Mouse (Mus musculus): Measurements from ENCODE around the gene Rab3d.
"Not testable (repeated sequence)": the region's sequence is repeated elsewhere in the genome, so short reads cannot be mapped to it uniquely, and the experiment has no call there.

The Rab3d gene

DNA sequence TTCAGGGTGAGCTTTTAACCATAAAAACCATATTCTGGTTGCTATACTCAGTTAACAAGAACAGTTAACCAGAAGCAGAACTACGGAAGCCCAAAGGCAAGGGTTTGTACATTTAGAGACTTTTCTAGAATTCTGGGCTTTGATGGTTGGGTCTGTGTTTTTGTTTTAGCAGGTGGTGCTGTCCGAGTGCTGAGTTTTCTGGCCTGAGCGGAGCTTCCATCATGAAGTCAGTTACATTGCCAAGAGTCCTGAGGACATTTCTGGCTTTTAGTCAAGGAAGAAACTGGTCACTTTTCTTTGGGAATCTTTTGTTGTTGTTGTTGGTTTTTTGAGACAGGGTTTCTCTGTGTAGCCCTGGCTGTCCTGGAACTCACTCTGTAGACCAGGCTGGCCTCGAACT is 14.0 kb downstream of the Rab3d start:
- DNase-seq (ENCODE audit: low spot score): no peak

DNA sequence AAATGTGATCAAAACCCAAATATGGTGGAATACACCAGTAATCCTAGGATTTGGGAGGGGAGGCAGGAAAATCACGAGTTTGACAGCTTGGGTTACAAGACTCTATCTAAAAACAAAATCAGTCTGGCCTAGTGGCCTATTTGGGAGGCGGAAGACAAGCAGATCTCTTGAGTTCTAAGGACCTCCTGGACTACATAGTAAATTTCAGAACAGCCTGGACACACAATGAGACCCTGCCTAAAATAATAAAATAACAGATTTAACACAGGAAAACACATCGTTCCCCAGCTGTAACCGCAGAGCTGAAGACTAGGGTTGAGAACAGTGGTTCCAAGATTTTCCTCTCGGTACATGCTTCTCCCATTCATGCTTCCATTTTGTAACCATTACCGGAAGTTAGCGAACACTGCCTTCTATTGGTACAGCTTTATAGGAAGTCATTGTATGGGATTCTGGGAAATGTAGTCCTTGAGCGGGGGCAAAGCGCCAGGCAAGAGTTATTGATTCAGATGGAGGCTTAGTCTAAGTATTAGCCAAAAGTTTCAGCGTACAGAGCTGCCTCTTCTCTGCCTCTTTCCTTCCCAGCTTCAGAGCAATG is 16.7 kb downstream of the Rab3d start:
- peak; percentile 73 for DNase-seq (ENCODE audit: low spot score)

DNA sequence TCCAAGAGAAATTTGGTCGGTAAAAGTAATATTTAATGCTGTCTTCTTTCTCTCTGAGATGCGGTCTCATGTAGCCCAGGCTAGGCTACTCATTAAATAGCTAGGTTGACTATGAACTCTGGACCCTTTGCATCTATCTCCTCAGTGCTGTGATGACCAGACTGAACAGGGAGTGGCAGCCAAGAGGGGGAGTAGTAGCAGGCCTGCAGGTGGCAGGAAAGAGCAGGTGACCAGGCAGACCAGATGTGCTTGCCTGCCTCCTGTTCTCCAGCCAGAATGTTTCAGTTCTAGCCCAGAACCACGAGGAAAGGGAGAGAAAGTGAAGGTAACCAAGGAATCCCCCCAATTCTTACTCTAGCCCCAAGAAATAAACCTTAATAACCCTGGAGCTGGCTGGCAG is 28.8 kb downstream of the Rab3d start:
- DNase-seq (ENCODE audit: low spot score): no peak

DNA sequence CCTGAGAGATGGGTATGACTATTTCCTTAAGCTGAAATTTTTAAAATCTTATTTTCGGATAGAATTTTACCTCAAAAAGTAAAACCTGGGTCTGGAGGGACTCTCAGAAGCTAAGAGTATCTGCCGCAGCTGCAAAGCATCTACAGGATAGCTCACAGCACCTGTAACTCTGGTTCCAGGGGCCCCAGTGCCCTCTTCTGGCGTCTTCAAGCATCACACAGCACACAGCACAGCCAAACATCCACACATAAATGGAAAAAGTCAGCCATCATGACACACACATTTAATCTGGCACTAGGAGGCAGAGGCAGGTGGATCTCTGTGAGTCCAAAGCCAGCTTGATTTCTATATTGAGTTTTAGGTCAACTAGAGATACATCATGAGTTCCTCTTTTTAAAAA is 41.4 kb downstream of the Rab3d start:
- no peak for DNase-seq (ENCODE audit: low spot score)

DNA sequence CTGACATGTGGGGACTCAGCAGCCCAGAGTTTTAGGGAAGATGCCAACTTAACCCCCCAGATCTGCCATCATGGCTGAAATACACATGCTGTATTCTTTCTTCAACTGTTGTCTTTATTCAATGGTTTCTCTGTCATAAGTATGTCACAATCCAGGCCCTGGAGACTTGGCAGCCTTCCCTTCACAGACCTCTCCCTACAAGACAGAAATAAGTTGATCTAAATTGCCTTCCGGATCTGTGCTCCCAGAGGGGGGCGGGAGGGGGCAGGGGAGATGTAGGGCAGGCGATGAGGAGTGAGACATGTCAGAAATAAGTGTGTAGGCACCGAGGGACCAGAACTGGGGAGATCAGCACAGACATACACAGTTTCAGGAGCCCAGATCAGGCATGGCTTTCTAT is 45.8 kb downstream of the Rab3d start:
- DNase-seq (ENCODE audit: low spot score): no peak

DNA sequence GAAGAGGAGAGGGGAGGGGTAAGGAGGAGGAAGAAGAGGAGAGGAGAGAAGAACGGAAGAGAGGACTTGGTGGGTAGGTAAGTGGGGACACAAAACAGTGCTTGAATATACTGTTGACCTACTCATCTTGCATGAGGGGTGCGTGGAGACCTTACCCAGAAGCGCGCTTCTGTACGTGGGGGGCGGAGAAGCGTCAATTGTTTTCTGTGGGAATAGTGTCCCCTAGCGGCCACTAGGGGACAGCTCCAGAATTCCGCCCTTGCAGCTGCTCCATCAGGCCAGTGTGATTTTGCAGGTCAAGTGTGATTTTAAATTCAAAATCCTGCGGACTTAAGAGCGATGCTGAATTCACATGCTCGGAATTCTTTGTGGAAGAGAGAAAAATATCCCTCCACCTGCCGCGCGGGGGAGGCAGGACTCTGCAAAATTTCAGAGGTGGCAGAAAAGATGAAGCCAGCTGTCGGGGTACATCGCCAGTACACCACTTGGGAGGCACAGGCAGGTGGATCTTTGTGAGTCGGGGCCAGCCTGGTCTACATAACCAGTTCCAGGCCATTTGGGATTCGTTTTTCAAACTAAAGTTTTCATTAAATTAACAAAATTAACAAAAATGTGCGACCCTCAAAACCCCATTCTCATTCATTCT is 47.0 kb downstream of the Rab3d start:
- DNase-seq (ENCODE audit: low spot score): peak; percentile 56

DNA sequence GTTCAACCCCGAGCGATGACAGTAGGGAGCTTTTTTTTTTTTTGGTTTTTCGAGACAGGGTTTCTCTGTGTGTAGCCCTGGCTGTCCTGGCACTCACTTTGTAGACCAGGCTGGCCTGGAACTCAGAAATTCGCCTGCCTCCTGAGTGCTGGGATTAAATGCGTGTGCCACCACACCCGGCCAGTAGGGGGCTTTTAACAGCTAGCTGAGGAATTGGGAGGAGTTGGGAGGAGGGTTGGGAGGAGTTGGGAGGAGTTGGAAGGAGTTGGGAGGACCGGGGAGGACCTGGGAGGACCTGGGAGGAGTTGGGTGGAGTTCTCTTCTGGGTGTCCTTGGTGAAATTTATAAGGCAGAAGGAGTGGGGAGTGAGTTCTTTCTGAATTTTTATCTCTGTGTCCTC is 48.7 kb downstream of the Rab3d start:
- DNase-seq (ENCODE audit: low spot score): peak; percentile 70

DNA sequence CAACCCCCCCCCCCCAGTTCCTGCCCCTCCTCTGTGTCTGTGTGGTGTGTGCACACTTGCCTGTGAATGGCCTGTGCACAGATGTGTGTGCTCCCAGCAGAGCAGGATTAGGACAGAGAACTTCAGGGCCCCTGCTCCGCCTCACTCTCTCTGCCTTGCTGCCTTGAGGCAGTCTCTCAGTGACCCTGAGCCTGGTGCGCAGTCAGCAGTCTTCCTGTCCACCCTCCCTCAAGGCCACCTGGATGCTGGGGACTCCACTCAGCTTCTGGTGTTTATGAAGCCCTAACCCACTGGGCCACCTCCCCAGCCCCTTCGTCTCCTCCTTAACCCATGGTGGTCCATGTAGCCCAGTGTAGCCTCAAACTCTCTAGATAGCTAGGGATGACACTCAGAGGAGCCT is 50.3 kb downstream of the Rab3d start:
- no peak for DNase-seq (ENCODE audit: low spot score)

DNA sequence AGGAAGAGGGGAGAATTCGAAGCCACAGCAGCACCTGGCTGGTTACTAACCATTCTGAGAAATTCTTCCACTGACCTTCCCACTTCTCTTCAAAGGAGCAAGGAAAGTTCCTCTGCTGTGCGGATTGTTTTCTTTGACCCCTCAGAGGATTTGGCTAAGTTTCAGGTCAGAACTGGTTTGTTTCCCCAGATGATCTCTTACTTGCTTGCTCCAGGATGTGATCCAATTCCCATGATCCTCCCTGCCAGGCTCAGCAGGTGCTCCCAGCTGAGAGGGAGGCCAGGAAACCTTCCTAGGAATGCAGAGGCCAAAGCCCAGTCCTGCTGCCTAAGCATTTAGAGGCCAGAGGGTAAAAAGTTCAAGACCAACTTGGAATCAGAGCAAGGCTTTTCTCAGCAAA is 51.4 kb downstream of the Rab3d start:
- peak; percentile 39 for DNase-seq (ENCODE audit: low spot score)

DNA sequence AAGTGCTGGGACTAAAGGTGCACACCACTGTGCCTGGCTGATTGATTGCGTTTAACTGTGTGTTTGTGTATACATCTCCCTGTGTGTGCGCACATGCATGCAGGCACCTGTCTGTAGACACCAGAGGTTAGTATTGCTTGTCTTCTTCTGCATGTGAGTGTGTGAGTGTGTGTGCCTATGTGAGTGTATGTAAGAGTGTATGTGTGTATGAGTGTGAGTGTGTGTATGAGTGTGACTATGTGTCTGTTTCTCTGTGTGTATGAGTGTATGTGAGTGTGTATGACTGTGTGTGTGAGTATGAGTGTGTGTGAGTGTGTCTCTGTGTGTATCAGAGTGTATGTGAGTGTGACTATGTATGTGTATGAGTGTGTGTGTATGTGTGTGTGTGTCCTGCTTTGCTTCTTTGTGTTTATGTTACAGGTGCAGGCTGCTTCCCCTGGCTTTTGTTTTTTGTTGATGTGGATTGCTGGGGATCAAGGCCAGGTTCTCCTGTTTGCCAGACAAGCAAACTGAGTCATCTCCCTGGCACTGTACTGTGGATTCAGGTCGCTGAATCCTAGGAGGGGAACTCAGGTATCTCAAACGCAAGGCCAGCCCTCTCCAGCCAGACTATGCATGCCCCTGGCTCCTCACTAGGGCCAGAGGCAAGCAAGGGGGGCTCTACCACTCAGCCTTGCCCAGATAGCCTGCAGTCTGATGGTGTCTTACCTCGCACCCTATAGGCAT is 52.2 kb downstream of the Rab3d start:
- no peak for DNase-seq (ENCODE audit: low spot score)

DNA sequence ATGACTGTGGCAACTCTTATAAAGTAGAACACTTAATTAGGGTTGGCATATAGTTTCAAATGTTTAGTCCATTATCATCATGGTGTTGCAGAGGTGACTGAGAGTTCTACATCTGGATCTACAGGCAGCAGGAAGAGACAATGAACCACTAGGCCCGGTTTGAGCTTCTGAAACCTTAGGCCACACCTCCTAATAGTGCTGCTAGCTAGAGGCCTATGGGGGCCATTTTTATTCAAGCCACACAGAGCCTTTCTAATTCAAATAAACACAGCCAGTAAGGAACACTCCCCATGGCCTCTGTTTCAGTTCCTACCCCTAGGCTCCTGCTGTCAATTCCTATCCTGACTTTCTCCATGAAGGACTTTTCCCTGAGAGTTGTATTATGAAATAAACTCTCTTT is 55.8 kb downstream of the Rab3d start:
- no peak for DNase-seq (ENCODE audit: low spot score)

DNA sequence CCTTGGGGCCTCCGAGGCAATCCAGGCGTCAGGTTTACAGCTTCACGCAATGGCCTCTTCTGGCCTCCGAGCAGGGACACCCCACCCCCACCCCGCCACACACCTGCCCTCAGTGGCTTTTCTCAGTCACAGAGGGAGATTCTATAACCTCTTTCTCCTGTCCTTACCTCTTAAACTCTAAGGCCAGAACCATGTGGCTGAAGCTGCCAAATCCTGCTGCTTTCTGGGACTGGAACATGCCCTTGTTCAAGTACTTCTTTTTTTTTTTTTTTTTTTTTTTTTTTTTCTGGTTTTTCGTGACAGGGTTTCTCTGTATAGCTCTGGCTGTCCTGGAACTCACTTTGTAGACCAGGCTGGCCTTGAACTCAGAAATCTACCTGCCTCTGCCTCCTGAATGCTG is 57.6 kb downstream of the Rab3d start:
- DNase-seq (ENCODE audit: low spot score): not testable (repeated sequence)

DNA sequence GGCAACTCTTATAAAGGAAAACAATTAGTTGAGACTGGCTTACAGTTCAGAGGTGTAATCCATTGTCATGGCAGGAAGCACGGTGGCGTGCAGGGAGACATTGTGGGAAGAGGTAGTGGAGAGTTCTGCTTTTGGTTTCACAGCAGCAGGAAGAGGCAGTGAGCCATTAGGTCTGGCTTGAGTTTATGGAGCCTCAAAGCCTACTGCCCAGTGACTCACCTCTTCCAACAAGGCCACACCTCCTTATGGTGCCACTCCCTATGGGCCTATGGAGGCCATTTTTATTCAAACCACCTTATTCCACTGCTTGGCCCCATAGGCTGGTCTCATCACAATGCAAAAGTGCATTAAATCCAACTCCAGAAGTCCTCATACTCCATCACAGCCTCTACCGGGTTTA is 58.4 kb downstream of the Rab3d start:
- no peak for DNase-seq (ENCODE audit: low spot score)

DNA sequence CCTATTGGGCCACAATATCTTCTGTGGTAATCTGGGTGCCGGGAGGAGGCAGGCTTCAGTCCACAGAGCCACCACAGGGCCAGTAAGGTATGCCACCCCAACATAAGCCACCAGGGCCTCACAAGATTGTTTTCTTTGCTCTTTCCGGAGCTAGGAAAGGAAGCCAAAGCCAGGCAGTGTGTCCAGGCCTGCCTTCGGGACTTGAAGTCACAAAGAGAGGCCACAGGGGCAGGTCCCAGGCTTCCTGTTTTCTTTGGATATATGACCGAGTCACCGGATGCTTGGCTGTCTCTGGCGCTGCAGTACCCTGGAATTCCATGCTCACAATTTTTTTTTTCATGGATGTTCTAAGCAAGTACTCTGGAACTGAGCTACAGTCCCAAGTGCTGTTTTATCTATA is 59.9 kb downstream of the Rab3d start:
- DNase-seq (ENCODE audit: low spot score): peak; percentile 84

DNA sequence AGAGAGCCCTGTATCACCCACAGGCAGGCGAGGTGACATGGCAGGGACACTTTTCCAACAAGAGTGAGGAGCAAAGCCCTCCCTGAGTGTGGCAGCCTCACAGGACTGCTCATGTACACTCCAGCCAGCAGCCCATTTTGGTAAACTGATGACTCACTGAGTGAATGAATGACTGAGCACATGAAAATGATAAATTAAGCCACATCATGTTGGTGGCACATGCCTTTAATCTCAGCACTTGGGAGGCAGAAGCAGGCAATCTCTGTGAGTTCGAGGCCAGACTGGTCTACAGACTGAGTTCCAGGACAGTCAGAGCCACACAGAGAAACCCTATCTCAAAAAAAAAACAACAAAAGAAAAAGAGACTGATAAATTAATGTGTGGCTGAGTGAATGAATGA is 60.5 kb downstream of the Rab3d start:
- DNase-seq (ENCODE audit: low spot score): no peak

Data from lung, postnatal 25 days (tissue).